Mouse (Mus musculus): ENCODE results near the gene Tbrg4. TPM values are rescaled to one million over a fixed set of nuclear protein-coding genes. Genes with fewer than 3 reads are reported as not detected.
A peak's percentile ranks its signal among the peaks of the same experiment; 100 is the strongest.

The Tbrg4 gene
- polyA plus RNA-seq, 1 experiment from 2014 or later, result 49.8 TPM

GRCm38 (mm10) chr11:6604604-6604936 is 21.3 kb downstream of the Tbrg4 start:
- Histone ChIP-seq H3K4me3 (ENCODE audit: low read length) (no peak overlapping the region), H3K27me3 (ENCODE audit: control insufficient read depth, insufficient read depth, low read length) (peaks cover 46% of the 10 kb centered on the region), H3K4me1 (ENCODE audit: control insufficient read depth, insufficient read depth, low read length) (peaks cover 21% of the 10 kb centered on the region), H3K4me2 (ENCODE audit: low read depth, low read length) (peak overlapping the region; percentile 39), H3K27ac (ENCODE audit: low read length) (no peak overlapping the region), H3K36me3 (ENCODE audit: control insufficient read depth, insufficient read depth) (no peaks in the 10 kb centered on the region), H3K9me3 (replicated peaks; ENCODE audit: control insufficient read depth, low read length) (no peaks in the 10 kb centered on the region), H3K9ac (ENCODE audit: low read length) (no peak overlapping the region)
- ATAC-seq (replicated peaks; ENCODE audit: extremely low read depth, insufficient read depth, low FRiP score), result no peak

GRCm38 (mm10) chr11:6603887-6604603 is 21.8 kb downstream of the Tbrg4 start:
- no peak overlapping the region for H3K9ac ChIP-seq (ENCODE audit: low read length)
- WGBS, result 14% methylated on average over 12 of the region's 12 CpGs
- H3K27ac ChIP-seq (ENCODE audit: low read length), result no peak overlapping the region
- no peaks in the 10 kb centered on the region for H3K9me3 ChIP-seq (replicated peaks; ENCODE audit: control insufficient read depth, low read length)
- peak overlapping the region; percentile 39 for H3K4me2 ChIP-seq (ENCODE audit: low read depth, low read length)
- ATAC-seq (replicated peaks; ENCODE audit: extremely low read depth, insufficient read depth, low FRiP score), result peak; percentile 84
- H3K27me3 ChIP-seq (ENCODE audit: control insufficient read depth, insufficient read depth, low read length), result peaks cover 46% of the 10 kb centered on the region
- H3K4me1 ChIP-seq (ENCODE audit: control insufficient read depth, insufficient read depth, low read length), result peaks cover 25% of the 10 kb centered on the region
- H3K36me3 ChIP-seq (ENCODE audit: control insufficient read depth, insufficient read depth), result no peaks in the 10 kb centered on the region
- no peak overlapping the region for H3K4me3 ChIP-seq (ENCODE audit: low read length)

GRCm38 (mm10) chr11:6603224-6603623 is 22.6 kb downstream of the Tbrg4 start:
- Histone ChIP-seq H3K27ac (ENCODE audit: low read length) (no peak overlapping the region), H3K27me3 (ENCODE audit: control insufficient read depth, insufficient read depth, low read length) (peaks cover 46% of the 10 kb centered on the region), H3K4me1 (ENCODE audit: control insufficient read depth, insufficient read depth, low read length) (peaks cover 31% of the 10 kb centered on the region), H3K4me2 (ENCODE audit: low read depth, low read length) (no peak overlapping the region), H3K36me3 (ENCODE audit: control insufficient read depth, insufficient read depth) (no peaks in the 10 kb centered on the region), H3K9ac (ENCODE audit: low read length) (no peak overlapping the region), H3K9me3 (replicated peaks; ENCODE audit: control insufficient read depth, low read length) (no peaks in the 10 kb centered on the region), H3K4me3 (ENCODE audit: low read length) (no peak overlapping the region)
- WGBS, result 60% methylated on average over 9 of the region's 9 CpGs
- no peak for ATAC-seq (replicated peaks; ENCODE audit: extremely low read depth, insufficient read depth, low FRiP score)

- no peak for ATAC-seq (replicated peaks; ENCODE audit: extremely low read depth, insufficient read depth, low FRiP score)
- H3K27me3 ChIP-seq (ENCODE audit: control insufficient read depth, insufficient read depth, low read length), result peaks cover 46% of the 10 kb centered on the region
- H3K9ac ChIP-seq (ENCODE audit: low read length), result no peak overlapping the region
- no peaks in the 10 kb centered on the region for H3K9me3 ChIP-seq (replicated peaks; ENCODE audit: control insufficient read depth, low read length)
- 80% methylated on average over 9 of the region's 9 CpGs for WGBS
- H3K27ac ChIP-seq (ENCODE audit: low read length), result no peak overlapping the region
- H3K36me3 ChIP-seq (ENCODE audit: control insufficient read depth, insufficient read depth), result no peaks in the 10 kb centered on the region
- no peak overlapping the region for H3K4me2 ChIP-seq (ENCODE audit: low read depth, low read length)
- peaks cover 35% of the 10 kb centered on the region for H3K4me1 ChIP-seq (ENCODE audit: control insufficient read depth, insufficient read depth, low read length)
- H3K4me3 ChIP-seq (ENCODE audit: low read length), result no peak overlapping the region
These were observed 23.2 kb downstream of the Tbrg4 start for GRCm38 (mm10) chr11:6602662-6603061.

- no peaks in the 10 kb centered on the region for H3K9me3 ChIP-seq (replicated peaks; ENCODE audit: control insufficient read depth, low read length)
- H3K4me2 ChIP-seq (ENCODE audit: low read depth, low read length), result no peak overlapping the region
- H3K9ac ChIP-seq (ENCODE audit: low read length), result no peak overlapping the region
- no peak for ATAC-seq (replicated peaks; ENCODE audit: extremely low read depth, insufficient read depth, low FRiP score)
- no peak overlapping the region for H3K27ac ChIP-seq (ENCODE audit: low read length)
- peaks cover 35% of the 10 kb centered on the region for H3K4me1 ChIP-seq (ENCODE audit: control insufficient read depth, insufficient read depth, low read length)
- peaks cover 5% of the 10 kb centered on the region for H3K36me3 ChIP-seq (ENCODE audit: control insufficient read depth, insufficient read depth)
- WGBS, result 73% methylated on average over 19 of the region's 20 CpGs
- no peak overlapping the region for H3K4me3 ChIP-seq (ENCODE audit: low read length)
- peaks cover 45% of the 10 kb centered on the region for H3K27me3 ChIP-seq (ENCODE audit: control insufficient read depth, insufficient read depth, low read length)
These were observed 24.0 kb downstream of the Tbrg4 start for GRCm38 (mm10) chr11:6601649-6602480.

GRCm38 (mm10) chr11:6600284-6600944 is 25.5 kb downstream of the Tbrg4 start:
- Histone ChIP-seq H3K27ac (ENCODE audit: low read length) (no peak overlapping the region), H3K27me3 (ENCODE audit: control insufficient read depth, insufficient read depth, low read length) (peaks cover 30% of the 10 kb centered on the region), H3K4me2 (ENCODE audit: low read depth, low read length) (no peak overlapping the region), H3K9me3 (replicated peaks; ENCODE audit: control insufficient read depth, low read length) (no peaks in the 10 kb centered on the region), H3K9ac (ENCODE audit: low read length) (no peak overlapping the region), H3K4me1 (ENCODE audit: control insufficient read depth, insufficient read depth, low read length) (peaks cover 34% of the 10 kb centered on the region), H3K4me3 (ENCODE audit: low read length) (no peak overlapping the region), H3K36me3 (ENCODE audit: control insufficient read depth, insufficient read depth) (peaks cover 19% of the 10 kb centered on the region)
- 82% methylated on average over 8 of the region's 8 CpGs for WGBS
- no peak for ATAC-seq (replicated peaks; ENCODE audit: extremely low read depth, insufficient read depth, low FRiP score)

GRCm38 (mm10) chr11:6599831-6600230 is 26.0 kb downstream of the Tbrg4 start:
- no peak overlapping the region for H3K4me2 ChIP-seq (ENCODE audit: low read depth, low read length)
- H3K9me3 ChIP-seq (replicated peaks; ENCODE audit: control insufficient read depth, low read length), result no peaks in the 10 kb centered on the region
- peaks cover 25% of the 10 kb centered on the region for H3K27me3 ChIP-seq (ENCODE audit: control insufficient read depth, insufficient read depth, low read length)
- peaks cover 34% of the 10 kb centered on the region for H3K4me1 ChIP-seq (ENCODE audit: control insufficient read depth, insufficient read depth, low read length)
- peaks cover 21% of the 10 kb centered on the region for H3K36me3 ChIP-seq (ENCODE audit: control insufficient read depth, insufficient read depth)
- no peak overlapping the region for H3K4me3 ChIP-seq (ENCODE audit: low read length)
- 78% methylated on average over 6 of the region's 6 CpGs for WGBS
- H3K27ac ChIP-seq (ENCODE audit: low read length), result no peak overlapping the region
- no peak for ATAC-seq (replicated peaks; ENCODE audit: extremely low read depth, insufficient read depth, low FRiP score)
- no peak overlapping the region for H3K9ac ChIP-seq (ENCODE audit: low read length)

GRCm38 (mm10) chr11:6599011-6599681 is 26.7 kb downstream of the Tbrg4 start:
- H3K4me1 ChIP-seq (ENCODE audit: control insufficient read depth, insufficient read depth, low read length), result peaks cover 29% of the 10 kb centered on the region
- no peaks in the 10 kb centered on the region for H3K9me3 ChIP-seq (replicated peaks; ENCODE audit: control insufficient read depth, low read length)
- H3K36me3 ChIP-seq (ENCODE audit: control insufficient read depth, insufficient read depth), result peaks cover 25% of the 10 kb centered on the region
- no peak overlapping the region for H3K27ac ChIP-seq (ENCODE audit: low read length)
- no peak overlapping the region for H3K9ac ChIP-seq (ENCODE audit: low read length)
- no peak overlapping the region for H3K4me2 ChIP-seq (ENCODE audit: low read depth, low read length)
- peaks cover 25% of the 10 kb centered on the region for H3K27me3 ChIP-seq (ENCODE audit: control insufficient read depth, insufficient read depth, low read length)
- no peak for ATAC-seq (replicated peaks; ENCODE audit: extremely low read depth, insufficient read depth, low FRiP score)
- H3K4me3 ChIP-seq (ENCODE audit: low read length), result no peak overlapping the region
- WGBS, result 36% methylated on average over 27 of the region's 27 CpGs
